Mouse (Mus musculus): ENCODE results near the gene Hist2h2bb.

Gene Hist2h2bb

GRCm38 (mm10) chr3:96300706-96301529, 31.4 kb downstream of the Hist2h2bb start:
- no peak for DNase-seq (ENCODE audit: low read depth, low spot score)

DNA sequence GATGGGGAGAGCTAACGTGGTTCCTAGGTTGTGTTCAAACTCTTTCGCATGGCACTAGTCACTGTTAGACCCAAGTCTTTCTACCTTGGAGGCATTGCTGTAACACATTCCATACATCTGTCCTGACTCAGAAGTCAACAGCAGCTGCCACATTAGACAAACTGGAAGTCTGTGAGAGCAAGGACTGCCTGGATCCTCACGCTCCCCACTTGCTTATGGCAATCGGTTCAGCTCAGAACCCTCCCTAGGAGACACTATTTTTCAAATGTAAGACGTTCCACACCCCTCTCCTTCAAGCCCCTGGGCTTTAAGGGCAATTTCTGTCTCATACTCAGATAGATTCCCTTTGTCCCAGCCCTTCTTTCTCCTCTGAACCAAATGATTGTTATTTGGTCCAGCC, 32.5 kb downstream of the Hist2h2bb start:
- DNase-seq (ENCODE audit: low read depth, low spot score), result no peak

DNA sequence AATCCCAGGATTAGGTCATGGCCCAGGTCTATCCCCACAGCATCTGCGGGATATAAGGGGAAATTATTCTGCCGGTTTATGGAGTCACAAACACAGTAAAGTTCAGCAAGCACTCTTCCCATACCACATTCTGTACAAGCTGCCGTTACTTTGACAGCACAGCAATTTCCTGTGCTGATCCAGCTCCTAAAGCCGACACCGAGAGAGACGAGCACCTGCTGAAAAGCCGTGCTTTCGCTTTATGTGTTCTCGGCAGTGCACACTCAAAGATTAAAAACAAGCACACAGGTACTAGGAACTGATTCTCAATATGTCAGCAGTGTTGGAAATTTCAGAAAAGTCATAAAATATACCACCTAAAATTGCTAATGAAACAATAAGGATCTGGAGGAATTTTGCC, 37.0 kb downstream of the Hist2h2bb start:
- DNase-seq (ENCODE audit: low read depth, low spot score), result no peak

- no peak for DNase-seq (ENCODE audit: low read depth, low spot score)
These were observed 39.9 kb downstream of the Hist2h2bb start for GRCm38 (mm10) chr3:96309441-96309840.

DNA sequence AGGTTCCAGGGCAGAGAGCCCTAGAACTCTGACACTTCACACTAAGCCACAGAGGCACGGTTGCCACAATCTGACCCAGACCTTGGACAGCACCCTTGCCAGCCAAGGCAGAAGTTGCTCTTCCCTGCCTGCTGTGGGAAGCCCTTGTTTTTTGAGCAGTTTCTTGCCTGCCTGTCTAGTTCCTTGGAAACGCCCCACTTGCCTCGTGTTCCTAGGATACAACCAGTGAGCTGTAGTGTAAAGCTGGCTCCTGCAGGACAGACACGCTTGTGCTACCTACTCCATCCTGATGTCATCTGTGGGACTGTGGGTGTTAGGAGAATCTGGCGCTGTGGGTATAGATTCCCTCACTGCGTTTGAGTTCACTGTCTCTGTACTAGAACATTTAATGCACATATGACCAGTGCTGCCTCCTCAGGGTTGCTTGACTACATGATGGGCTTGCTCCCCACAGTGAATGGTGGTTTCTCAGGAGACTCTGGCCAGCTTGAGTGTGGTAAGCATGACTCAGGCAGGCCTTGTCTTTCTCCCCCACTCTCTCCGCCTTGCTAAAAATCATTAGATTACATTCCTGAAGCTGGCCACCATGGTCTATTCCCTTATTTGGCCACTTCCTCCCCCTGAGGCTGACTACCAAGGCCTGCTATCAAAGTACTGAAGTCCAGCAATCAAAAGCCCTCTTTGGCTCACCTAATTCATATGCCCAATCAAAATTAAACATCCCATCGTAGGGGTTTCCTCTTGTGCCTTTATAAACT, 43.0 kb downstream of the Hist2h2bb start:
- no peak for DNase-seq (ENCODE audit: low read depth, low spot score)
